Mouse (Mus musculus) testis, adult 2 months (tissue): ENCODE results near the gene Gps1. TPM values are rescaled to one million over a fixed set of nuclear protein-coding genes. Genes with fewer than 3 reads are reported as not detected.

Source experiments
- H3K27ac ChIP-seq: fragments of 200-500 bp; 2 replicates; pipeline ENCODE4 v1.5.1; 2012; ENCODE audit warnings: low read depth, low read length; ENCODE audit not compliant: control insufficient read depth, insufficient read depth
- H3K27me3 ChIP-seq: fragments of 200-500 bp; 2 replicates; pipeline ENCODE4 v1.6.1; 2012; ENCODE audit warnings: mild to moderate bottlenecking, low read length, moderate library complexity; ENCODE audit not compliant: control insufficient read depth, insufficient read depth
- H3K36me3 ChIP-seq: fragments of 200-500 bp; 2 replicates; pipeline ENCODE4 v1.6.1; 2012; ENCODE audit warnings: mild to moderate bottlenecking, low read length; ENCODE audit not compliant: control insufficient read depth, insufficient read depth
- H3K4me1 ChIP-seq: fragments of 200-500 bp; 2 replicates; pipeline ENCODE4 v1.6.1; 2012; ENCODE audit warnings: low read length; ENCODE audit not compliant: control insufficient read depth, insufficient read depth
- H3K4me3 ChIP-seq: fragments of 200-500 bp; 2 replicates; pipeline ENCODE4 v1.5.1; 2012; ENCODE audit warnings: low read depth, mild to moderate bottlenecking, low read length, moderate library complexity, mixed read lengths; ENCODE audit not compliant: control insufficient read depth
- CTCF ChIP-seq: fragments of 200-500 bp; IDR thresholded peaks from 2 replicates; pipeline ENCODE4 v1.5.1; 2012; ENCODE audit warnings: low read depth, mild to moderate bottlenecking, inconsistent platforms, low read length, moderate library complexity; ENCODE audit not compliant: control insufficient read depth, insufficient read depth, insufficient replicate concordance
- POLR2A ChIP-seq: fragments of 200-500 bp; IDR thresholded peaks from 2 replicates; pipeline ENCODE4 v1.6.1; 2012; ENCODE audit warnings: low read depth, mild to moderate bottlenecking, inconsistent platforms, low read length, moderate library complexity; ENCODE audit not compliant: control insufficient read depth
- polyA plus RNA-seq: library from polyadenylated mRNA; depleted of rRNA; stranded (reverse); fragments of >200 nt; gene quantifications from 2 replicates; pipeline ENCODE4 v1.2.3, GENCODE M21; 2012

Gene Gps1
- polyA plus RNA-seq, 1 experiment: 233 TPM

DNA sequence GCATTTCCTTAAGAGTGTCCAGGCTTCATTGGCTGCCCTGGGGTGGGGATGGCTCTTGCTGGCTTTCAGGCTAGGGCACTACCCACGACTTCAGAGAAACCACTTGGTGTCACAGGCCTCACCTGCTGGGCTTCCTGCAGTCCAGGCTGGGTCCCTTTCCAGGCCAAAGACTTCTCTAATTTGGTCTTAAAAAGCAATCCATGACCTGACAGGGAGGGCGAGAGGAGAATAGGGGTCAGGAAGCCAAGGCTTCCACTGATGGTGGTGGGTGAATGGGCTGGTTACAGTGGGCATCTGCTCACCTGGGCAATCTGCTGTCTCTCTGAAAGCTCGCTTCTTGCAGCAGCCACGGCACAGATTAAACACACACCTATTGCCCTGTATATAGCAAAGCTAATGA lies 5.3 kb downstream of the Gps1 start:
- no peaks in the 10 kb centered on the region for H3K27me3 ChIP-seq
- peaks cover 7% of the 10 kb centered on the region for H3K36me3 ChIP-seq
- peaks cover 8% of the 10 kb centered on the region for H3K4me1 ChIP-seq
- no peak overlapping the region for H3K27ac ChIP-seq
- TF ChIP-seq CTCF: no peak
- TF ChIP-seq POLR2A: no peak
- no peak overlapping the region for H3K4me3 ChIP-seq

DNA sequence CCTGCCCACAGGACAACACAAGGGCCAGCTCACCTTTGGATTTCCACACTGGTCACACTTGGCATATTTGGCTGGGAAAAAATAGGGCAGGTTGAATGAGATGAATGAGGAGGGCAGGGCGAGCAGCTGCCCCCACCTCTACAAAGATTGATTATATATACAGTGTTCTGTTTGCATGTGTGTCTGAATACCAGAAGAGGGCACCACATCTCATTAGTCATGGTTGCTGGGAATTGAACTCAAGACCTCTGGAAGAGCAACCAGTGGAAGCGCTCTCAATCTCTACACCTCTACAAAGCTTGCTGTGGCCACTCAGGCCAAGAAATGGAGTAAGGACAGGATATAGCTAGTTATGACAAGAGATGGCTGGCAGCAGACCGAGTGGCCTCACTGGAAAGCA lies 5.7 kb downstream of the Gps1 start:
- Histone ChIP-seq H3K36me3 (peaks cover 7% of the 10 kb centered on the region), H3K27me3 (no peaks in the 10 kb centered on the region), H3K27ac (no peak overlapping the region), H3K4me3 (no peak overlapping the region), H3K4me1 (peaks cover 7% of the 10 kb centered on the region)
- TF ChIP-seq CTCF (no peak), POLR2A (no peak)

DNA sequence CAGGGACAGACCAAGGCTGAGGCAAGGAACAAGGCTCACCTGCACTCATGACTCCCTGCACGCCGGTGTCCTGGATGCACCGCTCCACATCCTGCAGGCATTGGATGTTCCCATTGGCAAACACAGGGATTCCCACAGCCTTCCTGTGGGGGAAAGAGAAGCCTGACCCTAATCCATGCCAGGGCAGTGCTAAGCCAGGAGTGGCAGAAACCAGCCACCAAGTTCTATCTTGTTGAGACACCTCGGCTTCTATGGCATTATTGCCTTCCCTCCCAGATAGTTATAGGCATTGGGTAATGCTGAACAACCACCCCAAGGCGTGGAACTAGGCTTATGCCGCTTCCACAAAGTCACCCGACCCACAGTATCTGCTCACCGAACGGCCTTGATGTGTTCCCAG lies 8.6 kb downstream of the Gps1 start:
- peaks cover 3% of the 10 kb centered on the region for H3K4me1 ChIP-seq
- no peak overlapping the region for H3K27ac ChIP-seq
- no peak for TF ChIP-seq POLR2A
- TF ChIP-seq CTCF: no peak
- H3K27me3 ChIP-seq: no peaks in the 10 kb centered on the region
- no peak overlapping the region for H3K4me3 ChIP-seq
- H3K36me3 ChIP-seq: peaks cover 2% of the 10 kb centered on the region

DNA sequence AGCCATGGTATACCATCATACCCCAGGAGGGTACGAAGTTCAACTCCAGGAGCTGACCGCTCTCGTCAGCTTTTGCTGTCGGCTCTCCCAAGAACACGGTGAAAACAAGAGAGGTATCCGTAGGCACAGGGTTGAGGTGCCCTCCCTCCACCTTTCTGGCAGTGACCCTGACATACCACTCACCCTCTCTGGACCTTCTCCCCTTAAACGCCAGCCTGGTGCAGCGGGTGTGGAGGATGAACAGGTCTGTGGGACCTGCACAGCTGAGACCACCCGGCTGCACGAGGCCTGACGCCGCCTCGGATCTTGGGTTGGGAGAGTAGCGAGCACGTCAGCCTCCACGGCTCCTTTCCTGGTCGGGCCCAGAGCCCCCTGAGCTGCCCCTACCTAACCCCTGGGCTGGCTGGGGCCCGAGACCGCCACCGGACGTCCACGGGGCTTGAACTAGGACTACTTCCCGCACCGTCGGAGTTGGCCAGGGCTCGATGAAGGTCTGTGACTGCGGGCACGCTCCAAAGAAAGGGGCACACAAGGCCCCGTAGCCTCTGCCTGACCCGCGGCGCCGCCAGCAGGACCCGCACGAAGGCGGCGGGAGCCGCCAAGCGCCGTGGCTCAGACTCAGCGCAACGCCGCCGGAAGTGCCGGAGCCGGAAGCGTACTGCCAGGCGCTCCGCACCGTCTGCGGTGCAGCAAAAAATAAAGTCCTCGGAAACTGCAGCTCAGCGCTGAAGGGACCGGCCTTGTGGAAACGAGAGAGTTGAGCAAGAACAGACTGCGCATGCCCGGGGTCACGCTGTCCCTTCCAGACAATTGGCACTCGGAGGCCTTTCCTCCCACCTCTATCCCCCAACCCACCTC lies 11.9 kb downstream of the Gps1 start, which contains the start of gene Dus1l:
Gene Dus1l, minus strand, starts transcription at position 648 of the 858 bp plus-strand sequence.
- H3K4me1 ChIP-seq: peaks cover 5% of the 10 kb centered on the region
- peak within 1 kb of the TSS; percentile 16 for H3K27ac ChIP-seq
- no peaks in the 10 kb centered on the region for H3K27me3 ChIP-seq
- no peak for TF ChIP-seq CTCF
- TF ChIP-seq POLR2A: peak; percentile 58
- H3K4me3 ChIP-seq: peak within 1 kb of the TSS; percentile 84
- no peaks in the 10 kb centered on the region; the same call in 1 of the 2 replicates for H3K36me3 ChIP-seq

DNA sequence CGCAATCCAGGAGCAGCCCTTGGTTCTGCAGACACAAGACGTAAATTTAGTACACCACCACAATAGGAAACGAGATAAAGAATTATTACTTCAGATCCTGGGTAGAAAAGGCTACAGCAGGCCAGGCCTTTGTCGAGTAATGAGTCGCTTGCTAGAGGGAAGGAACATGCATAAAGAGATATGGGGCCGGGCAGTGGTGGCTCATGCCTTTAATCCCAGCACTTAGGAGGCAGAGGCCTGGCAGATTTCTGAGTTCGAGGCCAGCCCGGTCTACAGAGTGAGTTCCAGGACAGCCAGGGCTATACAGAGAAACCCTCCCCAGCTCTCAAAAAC lies 12.5 kb downstream of the Gps1 start:
- TF ChIP-seq CTCF: no peak
- no peak for TF ChIP-seq POLR2A
- 0 out of 2 replicates have a peak overlapping the region, but pooled peaks have one; percentile 16 for H3K27ac ChIP-seq

DNA sequence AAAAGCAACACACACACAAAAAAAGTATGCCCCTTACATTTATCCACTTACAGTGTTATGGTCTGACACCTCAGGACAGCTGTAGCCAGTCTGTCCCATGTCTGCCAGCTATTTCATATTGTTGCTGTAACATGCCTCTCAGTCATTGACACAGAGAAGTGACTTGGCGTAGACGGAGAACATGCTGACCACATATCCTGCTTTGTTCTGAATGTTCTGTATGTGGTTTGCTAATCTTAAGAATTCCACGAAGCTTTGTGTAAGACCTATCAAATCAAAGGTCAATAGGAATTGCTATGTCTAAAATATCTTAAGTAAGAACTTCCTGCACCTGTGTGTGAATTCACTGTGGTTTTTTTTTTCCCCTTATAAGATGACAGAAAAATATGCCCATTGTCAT lies 14.2 kb downstream of the Gps1 start:
- Histone ChIP-seq H3K4me1 (peaks cover 5% of the 10 kb centered on the region), H3K36me3 (no peaks in the 10 kb centered on the region; the same call in 1 of the 2 replicates), H3K27ac (no peak overlapping the region), H3K4me3 (no peak overlapping the region), H3K27me3 (no peaks in the 10 kb centered on the region)
- TF ChIP-seq POLR2A: no peak
- no peak for TF ChIP-seq CTCF

More for the DNA sequence above, 12.5 kb downstream of the Gps1 start:
- Histone ChIP-seq H3K27me3 (no peaks in the 10 kb centered on the region), H3K36me3 (no peaks in the 10 kb centered on the region; the same call in 1 of the 2 replicates), H3K4me3 (peak overlapping the region; percentile 84), H3K4me1 (peaks cover 5% of the 10 kb centered on the region)

DNA sequence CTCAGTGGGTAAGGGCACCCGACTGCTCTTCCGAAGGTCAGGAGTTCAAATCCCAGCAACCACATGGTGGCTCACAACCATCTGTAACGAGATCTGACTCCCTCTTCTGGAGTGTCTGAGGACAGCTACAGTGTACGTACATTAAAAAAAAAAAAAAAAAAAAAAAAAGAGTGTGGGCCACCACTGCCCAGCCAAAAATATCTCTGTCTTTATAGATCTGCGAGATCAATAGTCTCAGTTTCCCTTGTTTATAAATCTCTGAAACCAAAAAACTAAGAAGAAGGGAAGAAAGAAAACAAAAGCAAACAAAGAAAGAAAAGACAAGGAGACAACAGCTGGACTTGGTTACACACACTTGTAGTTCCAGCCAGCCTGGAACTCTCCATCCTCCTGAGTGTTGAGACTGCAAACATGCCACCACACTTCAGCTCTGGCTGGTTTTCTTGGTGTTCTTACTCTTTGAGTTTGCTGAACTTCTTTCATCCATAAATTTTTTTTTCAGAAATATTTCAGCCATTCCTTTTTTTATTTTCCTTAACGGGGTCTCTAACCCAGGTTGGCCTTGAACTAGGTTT lies 15.3 kb downstream of the Gps1 start:
- H3K27me3 ChIP-seq: no peaks in the 10 kb centered on the region
- H3K4me1 ChIP-seq: peaks cover 5% of the 10 kb centered on the region
- peak overlapping the region; percentile 62 for H3K27ac ChIP-seq
- H3K4me3 ChIP-seq: no peak overlapping the region
- no peak for TF ChIP-seq POLR2A
- no peak for TF ChIP-seq CTCF
- H3K36me3 ChIP-seq: no peaks in the 10 kb centered on the region
